8 mouse cellular contexts compared by ENCODE assay signal in the genomic region with DNA sequence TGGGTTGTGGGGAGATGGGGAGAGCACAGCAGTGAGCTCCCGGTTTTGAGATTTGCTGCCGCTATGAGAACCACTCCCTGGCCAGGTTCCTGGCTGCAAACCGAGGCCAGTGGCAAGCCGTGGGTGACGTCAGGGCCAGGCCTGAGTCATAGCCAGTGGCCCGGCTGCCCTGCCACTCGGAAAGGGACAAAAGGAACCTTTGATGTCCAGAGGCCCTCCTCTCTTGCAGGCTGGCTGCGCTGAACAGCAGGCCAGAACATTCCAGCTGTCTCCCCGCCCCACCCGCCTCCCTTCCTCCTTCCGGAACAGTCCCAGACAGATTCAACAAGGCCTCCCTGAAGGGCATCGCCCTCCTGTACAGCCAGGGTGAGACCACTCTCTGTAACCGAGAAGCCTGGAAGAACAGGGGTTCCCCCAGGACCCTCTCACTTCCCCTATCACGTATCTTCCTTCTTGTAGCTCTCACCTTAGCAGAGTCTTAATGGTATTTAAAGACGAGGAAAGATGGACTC. TPM values are rescaled to one million over a fixed set of nuclear protein-coding genes. Genes with fewer than 3 reads are reported as not detected.
DNase-seq lines count a peak whose midpoint lies in the region; ATAC-seq and TF ChIP-seq lines count a peak whose summit lies in the region.

A gene (minus strand): TSS at position 229 of the 512 bp plus-strand sequence.

- H3K27ac ChIP-seq in embryonic facial prominence, embryonic 12.5 days = no peak within 1 kb of the TSS
- H3K27ac ChIP-seq in kidney, adult 2 months (ENCODE audit: insufficient read depth, low read depth, low read length) = peak within 1 kb of the TSS; percentile 61
- H3K27ac ChIP-seq in limb, embryonic 10.5 days = peak within 1 kb of the TSS; percentile 67
- no peak within 1 kb of the TSS for H3K27ac ChIP-seq in midbrain, embryonic 13.5 days
- peak within 1 kb of the TSS; percentile 55 for H3K27ac ChIP-seq in stomach, embryonic 16.5 days (ENCODE audit: low read length)

- no peaks in the 10 kb centered on the region for H3K9me3 ChIP-seq in embryonic facial prominence, embryonic 12.5 days
- no peaks in the 10 kb centered on the region for H3K9me3 ChIP-seq in limb, embryonic 10.5 days (replicated peaks)
- H3K9me3 ChIP-seq in midbrain, embryonic 13.5 days = no peaks in the 10 kb centered on the region
- no peaks in the 10 kb centered on the region; the same call in 1 of the 2 replicates for H3K9me3 ChIP-seq in stomach, embryonic 16.5 days (replicated peaks; ENCODE audit: control insufficient read depth, low read length)

- no peak within 1 kb of the TSS for H3K4me3 ChIP-seq in embryonic facial prominence, embryonic 12.5 days
- H3K4me3 ChIP-seq in kidney, adult 2 months (ENCODE audit: insufficient read depth, low read depth, low read length) = peak within 1 kb of the TSS; percentile 27
- no peak within 1 kb of the TSS for H3K4me3 ChIP-seq in limb, embryonic 10.5 days
- no peak within 1 kb of the TSS for H3K4me3 ChIP-seq in midbrain, embryonic 13.5 days (replicated peaks)
- H3K4me3 ChIP-seq in stomach, embryonic 16.5 days (replicated peaks; ENCODE audit: low read length) = no peak within 1 kb of the TSS

- DNase-seq in spleen, postnatal 36 days (ENCODE audit: low spot score in 2 of 2) = peak; percentile 62 to 66
- DNase-seq in spleen, postnatal 14 days (ENCODE audit: low spot score in 2 of 2) = no peak
- peak; percentile 91 for DNase-seq in heart, adult 8-10 months (ENCODE audit: low spot score)
- peak; percentile 89 for DNase-seq in kidney, adult 2 months
- DNase-seq in limb, embryonic 10.5 days (ENCODE audit: low spot score) = no peak

- H3K4me2 ChIP-seq in embryonic facial prominence, embryonic 12.5 days (replicated peaks) = no peak within 1 kb of the TSS
- no peak within 1 kb of the TSS for H3K4me2 ChIP-seq in midbrain, embryonic 13.5 days (replicated peaks)
- peak within 1 kb of the TSS; percentile 3; the same call in 1 of the 2 replicates for H3K4me2 ChIP-seq in stomach, embryonic 16.5 days (ENCODE audit: low read depth, low read length)

- no peak within 1 kb of the TSS for H3K9ac ChIP-seq in embryonic facial prominence, embryonic 12.5 days
- no peak within 1 kb of the TSS for H3K9ac ChIP-seq in midbrain, embryonic 13.5 days (replicated peaks)
- peak within 1 kb of the TSS; percentile 50 for H3K9ac ChIP-seq in stomach, embryonic 16.5 days (ENCODE audit: low read length)

- H3K4me1 ChIP-seq in embryonic facial prominence, embryonic 12.5 days = 0 out of 2 replicates have a peak, but pooled peaks cover 11% of the 10 kb centered on the region
- H3K4me1 ChIP-seq in kidney, adult 2 months (ENCODE audit: control insufficient read depth, insufficient read depth, low read length) = no peaks in the 10 kb centered on the region
- H3K4me1 ChIP-seq in limb, embryonic 10.5 days = peaks cover 10% of the 10 kb centered on the region
- H3K4me1 ChIP-seq in midbrain, embryonic 13.5 days (replicated peaks) = peaks cover 6% of the 10 kb centered on the region
- peaks cover 3% of the 10 kb centered on the region; the same call in 1 of the 2 replicates for H3K4me1 ChIP-seq in stomach, embryonic 16.5 days (ENCODE audit: control insufficient read depth, insufficient read depth, low read length)

- peak; percentile 69; the same call in 1 of the 2 replicates for ATAC-seq in embryonic facial prominence, embryonic 12.5 days (ENCODE audit: insufficient number of reproducible peaks, insufficient read depth, low FRiP score, low TSS enrichment)
- peak; percentile 63; the same call in 1 of the 2 replicates for ATAC-seq in midbrain, embryonic 13.5 days
- peak; percentile 92 for ATAC-seq in stomach, embryonic 16.5 days (ENCODE audit: insufficient read depth, low FRiP score)

- no peaks in the 10 kb centered on the region for H3K27me3 ChIP-seq in embryonic facial prominence, embryonic 12.5 days
- H3K27me3 ChIP-seq in kidney, adult 2 months (replicated peaks; ENCODE audit: control insufficient read depth, insufficient read depth, low read length) = no peaks in the 10 kb centered on the region
- H3K27me3 ChIP-seq in limb, embryonic 10.5 days (ENCODE audit: low read depth, poor library complexity, severe bottlenecking) = no peaks in the 10 kb centered on the region
- H3K27me3 ChIP-seq in midbrain, embryonic 13.5 days = no peaks in the 10 kb centered on the region
- no peaks in the 10 kb centered on the region for H3K27me3 ChIP-seq in stomach, embryonic 16.5 days (ENCODE audit: control insufficient read depth, insufficient read depth, low read length)

- no peak for TF ChIP-seq CTCF in kidney, adult 2 months (conservative IDR thresholded peaks at IDR 0.05; ENCODE audit: insufficient read depth, insufficient read length, low read depth, low read length)

- peak; percentile 17 for TF ChIP-seq POLR2A in kidney, adult 2 months (IDR thresholded peaks at IDR 0.05; ENCODE audit: low read depth, low read length)

- 41% methylated on average over 15 of the region's 15 CpGs for WGBS in embryonic facial prominence, embryonic 12.5 days
- WGBS in kidney, adult 2 months = 35% methylated on average over 15 of the region's 15 CpGs
- 57% methylated on average over 15 of the region's 15 CpGs for WGBS in limb, embryonic 10.5 days
- WGBS in midbrain, embryonic 13.5 days = 48% methylated on average over 15 of the region's 15 CpGs
- 55% methylated on average over 15 of the region's 15 CpGs for WGBS in stomach, embryonic 16.5 days

- no peaks in the 10 kb centered on the region for H3K36me3 ChIP-seq in embryonic facial prominence, embryonic 12.5 days
- no peaks in the 10 kb centered on the region for H3K36me3 ChIP-seq in kidney, adult 2 months (ENCODE audit: control insufficient read depth, insufficient read depth, low read length)
- no peaks in the 10 kb centered on the region for H3K36me3 ChIP-seq in limb, embryonic 10.5 days
- no peaks in the 10 kb centered on the region for H3K36me3 ChIP-seq in midbrain, embryonic 13.5 days
- H3K36me3 ChIP-seq in stomach, embryonic 16.5 days (ENCODE audit: control insufficient read depth, insufficient read depth, low read length) = no peaks in the 10 kb centered on the region

RNA-seq across cellular contexts. Expression of the gene that starts here (rescaled TPM):
- 10.5 and 12.3 TPM in 2 replicates for polyA plus RNA-seq in embryonic facial prominence, embryonic 12.5 days (2016; fragmentation: Nextera tagmentation; extraction: Ambion mirVana)
- total RNA-seq in heart, adult 8-10 months (2022) = 10 to 100 TPM; 38.8 to 42.4 (median 40.8) TPM
- 10.2 and 12.9 TPM in 2 replicates for polyA plus RNA-seq in kidney, adult 2 months (2012; rRNA removed)
- 6.4 and 8.1 TPM in 2 replicates for polyA plus RNA-seq in limb, embryonic 10.5 days (2016; fragmentation: Nextera tagmentation; extraction: Ambion mirVana)
- 38.0 and 41.1 TPM in 2 replicates for polyA plus RNA-seq in midbrain, embryonic 13.5 days (2015; fragmentation: Nextera tagmentation; extraction: Ambion mirVana)
- 19.4 and 21.2 TPM in 2 replicates for polyA plus RNA-seq in stomach, embryonic 16.5 days (2015; fragmentation: Nextera tagmentation; extraction: Ambion mirVana)

Comparison
In these comparisons a context has a peak if more than half of its experiments do, and no peak if none do; other contexts are left out.
1. DNase-seq: peak in spleen, postnatal 36 days (2 of 2), heart, adult 8-10 months (single experiment) and kidney, adult 2 months (single experiment); none in spleen, postnatal 14 days (0 of 2) and limb, embryonic 10.5 days (single experiment).
2. H3K27ac ChIP-seq: peak in kidney, adult 2 months (single experiment), limb, embryonic 10.5 days (single experiment) and stomach, embryonic 16.5 days (single experiment); none in embryonic facial prominence, embryonic 12.5 days (single experiment) and midbrain, embryonic 13.5 days (single experiment).
3. Peak in every context shown above with its lines, with median percentiles within 50 percentile points of each other: ATAC-seq.